Mouse (Mus musculus) limb, embryonic 10.5 days (tissue): ENCODE measurements at regions not wholly inside any gene's neighbourhood (a gene's known extent, or its start where the extent isn't known, plus 50 kb on each side); places are given as distances from the start of the nearest gene placed in this dataset.
"Not testable (repeated sequence)": the region's sequence is repeated elsewhere in the genome, so short reads cannot be mapped to it uniquely, and the experiment has no call there.

Experiments
- DNase-seq: peaks from one replicate; pipeline ENCODE4 v3.0.0-alpha.2; 2017; ENCODE audit warnings: low spot score
- H3K27ac ChIP-seq: fragments of 300-500 bp; sonication (generic); 2 replicates; pipeline ENCODE4 v1.5.1; 2016; ENCODE audit warnings: mild to moderate bottlenecking
- H3K27me3 ChIP-seq: fragments of 300-500 bp; sonication (generic); 2 replicates; pipeline ENCODE4 v1.6.1; 2016; ENCODE audit warnings: low read depth, mild to moderate bottlenecking; ENCODE audit not compliant: poor library complexity, severe bottlenecking
- H3K36me3 ChIP-seq: fragments of 300-500 bp; sonication (generic); 2 replicates; pipeline ENCODE4 v1.6.1; 2016; ENCODE audit warnings: mild to moderate bottlenecking, moderate library complexity
- H3K4me1 ChIP-seq: fragments of 300-500 bp; sonication (generic); 2 replicates; pipeline ENCODE4 v1.6.1; 2016
- H3K4me3 ChIP-seq: fragments of 300-500 bp; sonication (generic); 2 replicates; pipeline ENCODE4 v1.5.1; 2016; ENCODE audit warnings: mild to moderate bottlenecking, moderate library complexity
- H3K9me3 ChIP-seq: fragments of 300-500 bp; sonication (generic); replicated peaks from 2 replicates; pipeline ENCODE4 v1.6.1; 2016; ENCODE audit warnings: mild to moderate bottlenecking
- WGBS: fragments of 180-500 bp; shearing (Covaris S2); methylation state at CpG from one replicate; pipeline ENCODE4 v1.1.7; 2016; 5-methylcytosine and 5-hydroxymethylcytosine counted together

GRCm38 (mm10) chr17:4581851-4582250 lies 412.3 kb upstream of the Arid1b start:
- H3K9me3 ChIP-seq: no peaks in the 10 kb centered on the region
- DNase-seq: no peak
- H3K4me3 ChIP-seq: no peak overlapping the region
- no peaks in the 10 kb centered on the region for H3K4me1 ChIP-seq
- no peak overlapping the region for H3K27ac ChIP-seq
- no peaks in the 10 kb centered on the region for H3K36me3 ChIP-seq
- no peaks in the 10 kb centered on the region for H3K27me3 ChIP-seq
- WGBS: 87% methylated on average over 11 of the region's 11 CpGs

GRCm38 (mm10) chr17:4610481-4610880 lies 383.7 kb upstream of the Arid1b start:
- WGBS: 86% methylated on average over 8 of the region's 8 CpGs
- H3K36me3 ChIP-seq: no peaks in the 10 kb centered on the region
- no peaks in the 10 kb centered on the region for H3K27me3 ChIP-seq
- no peak overlapping the region for H3K4me3 ChIP-seq
- H3K27ac ChIP-seq: no peak overlapping the region
- H3K9me3 ChIP-seq: no peaks in the 10 kb centered on the region
- no peaks in the 10 kb centered on the region for H3K4me1 ChIP-seq
- no peak for DNase-seq

GRCm38 (mm10) chr17:4610993-4611392 lies 383.1 kb upstream of the Arid1b start:
- Histone ChIP-seq H3K9me3 (no peaks in the 10 kb centered on the region), H3K27ac (no peak overlapping the region), H3K27me3 (no peaks in the 10 kb centered on the region), H3K4me1 (no peaks in the 10 kb centered on the region), H3K4me3 (no peak overlapping the region), H3K36me3 (no peaks in the 10 kb centered on the region)
- WGBS: 92% methylated on average over 5 of the region's 5 CpGs
- no peak for DNase-seq

- 90% methylated on average over 2 of the region's 2 CpGs for WGBS
- no peak for DNase-seq
- Histone ChIP-seq H3K27me3 (no peaks in the 10 kb centered on the region), H3K4me1 (no peaks in the 10 kb centered on the region), H3K4me3 (no peak overlapping the region), H3K9me3 (no peaks in the 10 kb centered on the region), H3K27ac (no peak overlapping the region), H3K36me3 (no peaks in the 10 kb centered on the region)
Observed at GRCm38 (mm10) chr17:4611711-4612110, 382.4 kb upstream of the Arid1b start.

GRCm38 (mm10) chr17:4612136-4612535 lies 382.0 kb upstream of the Arid1b start:
- Histone ChIP-seq H3K4me1 (no peaks in the 10 kb centered on the region), H3K27ac (no peak overlapping the region), H3K9me3 (no peaks in the 10 kb centered on the region), H3K36me3 (no peaks in the 10 kb centered on the region), H3K27me3 (no peaks in the 10 kb centered on the region), H3K4me3 (no peak overlapping the region)
- 66% methylated on average over 10 of the region's 10 CpGs for WGBS
- DNase-seq: no peak

GRCm38 (mm10) chr17:4612741-4613140 lies 381.4 kb upstream of the Arid1b start:
- Histone ChIP-seq H3K27ac (no peak overlapping the region), H3K36me3 (no peaks in the 10 kb centered on the region), H3K4me3 (no peak overlapping the region), H3K27me3 (no peaks in the 10 kb centered on the region), H3K4me1 (no peaks in the 10 kb centered on the region), H3K9me3 (no peaks in the 10 kb centered on the region)
- 91% methylated on average over 7 of the region's 7 CpGs for WGBS
- DNase-seq: no peak

- Histone ChIP-seq H3K4me1 (no peaks in the 10 kb centered on the region), H3K27me3 (no peaks in the 10 kb centered on the region)
Observed at GRCm38 (mm10) chr17:4620361-4620760, 373.8 kb upstream of the Arid1b start.

GRCm38 (mm10) chr17:4626126-4626525 lies 368.0 kb upstream of the Arid1b start:
- H3K4me3 ChIP-seq: not testable (repeated sequence)
- 78% methylated on average over 1 of the region's 1 CpGs for WGBS

More at GRCm38 (mm10) chr17:4620361-4620760, 373.8 kb upstream of the Arid1b start:
- no peak overlapping the region for H3K4me3 ChIP-seq
- H3K9me3 ChIP-seq: no peaks in the 10 kb centered on the region
- H3K27ac ChIP-seq: no peak overlapping the region
- DNase-seq: no peak
- H3K36me3 ChIP-seq: no peaks in the 10 kb centered on the region

GRCm38 (mm10) chr17:4627542-4627941 lies 366.6 kb upstream of the Arid1b start:
- no peak overlapping the region for H3K4me3 ChIP-seq
- no peak overlapping the region for H3K27ac ChIP-seq
- no peaks in the 10 kb centered on the region for H3K4me1 ChIP-seq
- no peaks in the 10 kb centered on the region for H3K27me3 ChIP-seq
- no peaks in the 10 kb centered on the region for H3K9me3 ChIP-seq
- 90% methylated on average over 7 of the region's 7 CpGs for WGBS
- DNase-seq: no peak
- H3K36me3 ChIP-seq: no peaks in the 10 kb centered on the region

More at GRCm38 (mm10) chr17:4626126-4626525, 368.0 kb upstream of the Arid1b start:
- not testable (repeated sequence) for H3K27ac ChIP-seq, H3K36me3 ChIP-seq, H3K27me3 ChIP-seq, H3K4me1 ChIP-seq, DNase-seq, H3K9me3 ChIP-seq

GRCm38 (mm10) chr17:4631122-4631521 lies 363.0 kb upstream of the Arid1b start:
- Histone ChIP-seq H3K9me3 (no peaks in the 10 kb centered on the region), H3K27me3 (no peaks in the 10 kb centered on the region), H3K4me3 (no peak overlapping the region), H3K27ac (no peak overlapping the region), H3K36me3 (no peaks in the 10 kb centered on the region), H3K4me1 (no peaks in the 10 kb centered on the region)
- WGBS: 83% methylated on average over 4 of the region's 4 CpGs
- DNase-seq: no peak

GRCm38 (mm10) chr17:4632506-4632905 lies 361.6 kb upstream of the Arid1b start:
- no peaks in the 10 kb centered on the region for H3K4me1 ChIP-seq
- 92% methylated on average over 2 of the region's 2 CpGs for WGBS
- no peaks in the 10 kb centered on the region for H3K9me3 ChIP-seq
- no peak overlapping the region for H3K4me3 ChIP-seq
- DNase-seq: no peak
- no peak overlapping the region for H3K27ac ChIP-seq
- no peaks in the 10 kb centered on the region for H3K36me3 ChIP-seq
- no peaks in the 10 kb centered on the region for H3K27me3 ChIP-seq

GRCm38 (mm10) chr17:4633771-4634170 lies 360.4 kb upstream of the Arid1b start:
- H3K4me1 ChIP-seq: no peaks in the 10 kb centered on the region
- WGBS: 49% methylated on average over 3 of the region's 3 CpGs
- H3K27me3 ChIP-seq: no peaks in the 10 kb centered on the region
- no peaks in the 10 kb centered on the region for H3K9me3 ChIP-seq
- no peak overlapping the region for H3K4me3 ChIP-seq
- H3K27ac ChIP-seq: no peak overlapping the region
- no peaks in the 10 kb centered on the region for H3K36me3 ChIP-seq
- no peak for DNase-seq

GRCm38 (mm10) chr17:4636796-4637353 lies 357.3 kb upstream of the Arid1b start:
- Histone ChIP-seq H3K4me1 (no peaks in the 10 kb centered on the region), H3K9me3 (no peaks in the 10 kb centered on the region), H3K4me3 (no peak overlapping the region), H3K36me3 (no peaks in the 10 kb centered on the region), H3K27ac (no peak overlapping the region), H3K27me3 (no peaks in the 10 kb centered on the region)
- DNase-seq: no peak
- WGBS: 34% methylated on average over 5 of the region's 5 CpGs

- Histone ChIP-seq H3K27ac (no peak overlapping the region), H3K27me3 (no peaks in the 10 kb centered on the region), H3K4me3 (no peak overlapping the region), H3K36me3 (no peaks in the 10 kb centered on the region), H3K9me3 (no peaks in the 10 kb centered on the region), H3K4me1 (no peaks in the 10 kb centered on the region)
- no peak for DNase-seq
- 89% methylated on average over 4 of the region's 4 CpGs for WGBS
Observed at GRCm38 (mm10) chr17:4639531-4639930, 354.6 kb upstream of the Arid1b start.
